Mouse (Mus musculus) midbrain, embryonic 13.5 days (tissue): ENCODE results near the gene Nufip2. TPM values are rescaled to one million over a fixed set of nuclear protein-coding genes. Genes with fewer than 3 reads are reported as not detected.
"Not testable (repeated sequence)": the region's sequence is repeated elsewhere in the genome, so short reads cannot be mapped to it uniquely, and the experiment has no call there.

ENCODE experiments used
- ATAC-seq: fragments of 200-750 bp; cut with Nextera tagmentation; 2 replicates; pipeline ENCODE4 v1.8.0; 2017; ENCODE audit warnings: mild to moderate bottlenecking, moderate TSS enrichment, moderate library complexity
- H3K27ac ChIP-seq: fragments of 300-500 bp; sonication (generic); 2 replicates; pipeline ENCODE4 v1.5.1; 2015; ENCODE audit warnings: inconsistent platforms, mild to moderate bottlenecking, moderate library complexity
- H3K27me3 ChIP-seq: fragments of 300-500 bp; sonication (generic); 2 replicates; pipeline ENCODE4 v1.6.1; 2015; ENCODE audit warnings: mild to moderate bottlenecking, inconsistent platforms
- H3K36me3 ChIP-seq: fragments of 300-500 bp; sonication (generic); 2 replicates; pipeline ENCODE4 v1.6.1; 2015; ENCODE audit warnings: mild to moderate bottlenecking, inconsistent platforms
- H3K4me1 ChIP-seq: fragments of 300-500 bp; sonication (generic); replicated peaks from 2 replicates; pipeline ENCODE4 v1.6.1; 2015; ENCODE audit warnings: inconsistent platforms
- H3K4me2 ChIP-seq: fragments of 300-500 bp; sonication (generic); replicated peaks from 2 replicates; pipeline ENCODE4 v1.6.1; 2015; ENCODE audit warnings: moderate library complexity, mild to moderate bottlenecking, inconsistent platforms
- H3K4me3 ChIP-seq: fragments of 300-500 bp; sonication (generic); replicated peaks from 2 replicates; pipeline ENCODE4 v1.5.1; 2015; ENCODE audit warnings: mild to moderate bottlenecking, inconsistent platforms
- H3K9ac ChIP-seq: fragments of 300-500 bp; sonication (generic); replicated peaks from 2 replicates; pipeline ENCODE4 v1.6.1; 2015; ENCODE audit warnings: mild to moderate bottlenecking, inconsistent platforms
- H3K9me3 ChIP-seq: fragments of 300-500 bp; sonication (generic); 2 replicates; pipeline ENCODE4 v1.6.1; 2016; ENCODE audit warnings: mild to moderate bottlenecking, inconsistent platforms
- WGBS: fragments of 180-500 bp; shearing (Covaris S2); methylation state at CpG from one replicate; pipeline ENCODE4 v1.1.7; 2015; 5-methylcytosine and 5-hydroxymethylcytosine counted together
- polyA plus RNA-seq: library from polyadenylated mRNA; unstranded; fragments of >200 nt; fragmentation: Nextera tagmentation; extraction: Ambion mirVana; gene quantifications from 2 replicates; pipeline ENCODE4 v1.2.1, GENCODE M21; 2015

The Nufip2 gene
- polyA plus RNA-seq, 1 experiment from 2014 or later = 4.9 TPM

DNA sequence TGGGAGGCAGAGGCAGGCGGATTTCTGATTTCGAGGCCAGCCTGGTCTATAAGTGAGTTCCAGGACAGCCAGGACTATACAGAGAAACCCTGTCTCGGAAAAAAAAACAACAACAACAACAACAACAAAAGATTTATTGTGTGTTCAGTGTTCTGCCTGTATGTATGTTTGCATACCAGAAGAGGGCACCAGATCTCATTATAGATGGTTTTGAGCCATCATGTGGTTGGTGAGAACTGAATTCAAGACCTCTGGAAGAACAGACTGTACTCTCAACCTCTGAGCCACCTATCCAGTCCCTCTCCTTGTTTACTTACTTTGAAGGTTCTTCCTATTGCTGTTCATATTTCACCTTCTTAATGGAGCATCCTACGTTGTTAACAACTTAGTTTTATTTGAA is 35.4 kb downstream of the Nufip2 start:
- no peak overlapping the region for H3K27ac ChIP-seq
- whole genome bisulfite sequencing = 90% methylated on average over 4 of the region's 4 CpGs
- no peaks in the 10 kb centered on the region for H3K9me3 ChIP-seq
- no peak overlapping the region for H3K4me2 ChIP-seq
- H3K4me1 ChIP-seq = peaks cover 6% of the 10 kb centered on the region
- H3K4me3 ChIP-seq = no peak overlapping the region
- ATAC-seq = no peak
- no peaks in the 10 kb centered on the region for H3K36me3 ChIP-seq
- no peak overlapping the region for H3K9ac ChIP-seq
- no peaks in the 10 kb centered on the region for H3K27me3 ChIP-seq

DNA sequence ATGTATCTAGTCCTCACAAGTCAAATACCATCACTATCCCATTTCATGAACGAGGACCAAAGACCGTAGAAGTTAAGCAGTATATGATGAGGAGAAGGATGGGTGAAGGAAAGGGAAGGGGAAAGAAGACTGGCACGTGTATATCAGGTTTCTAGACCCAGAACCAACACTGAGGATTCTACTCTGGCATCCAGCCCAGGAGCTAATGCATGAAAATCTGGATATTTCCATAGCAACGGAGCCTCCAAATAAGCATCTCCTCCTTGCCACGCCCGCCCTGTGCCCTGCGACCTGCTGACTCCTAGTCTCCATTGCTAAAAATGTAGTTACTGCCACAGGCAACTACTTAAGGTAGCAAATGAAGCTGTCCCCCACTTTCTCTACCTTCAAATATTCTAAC is 38.8 kb downstream of the Nufip2 start:
- H3K9ac ChIP-seq = no peak overlapping the region
- no peak for ATAC-seq
- 74% methylated on average over 7 of the region's 7 CpGs for WGBS
- no peaks in the 10 kb centered on the region for H3K9me3 ChIP-seq
- no peaks in the 10 kb centered on the region for H3K27me3 ChIP-seq
- H3K36me3 ChIP-seq = no peaks in the 10 kb centered on the region
- H3K4me1 ChIP-seq = peaks cover 11% of the 10 kb centered on the region
- H3K4me2 ChIP-seq = no peak overlapping the region
- no peak overlapping the region for H3K27ac ChIP-seq
- no peak overlapping the region for H3K4me3 ChIP-seq

DNA sequence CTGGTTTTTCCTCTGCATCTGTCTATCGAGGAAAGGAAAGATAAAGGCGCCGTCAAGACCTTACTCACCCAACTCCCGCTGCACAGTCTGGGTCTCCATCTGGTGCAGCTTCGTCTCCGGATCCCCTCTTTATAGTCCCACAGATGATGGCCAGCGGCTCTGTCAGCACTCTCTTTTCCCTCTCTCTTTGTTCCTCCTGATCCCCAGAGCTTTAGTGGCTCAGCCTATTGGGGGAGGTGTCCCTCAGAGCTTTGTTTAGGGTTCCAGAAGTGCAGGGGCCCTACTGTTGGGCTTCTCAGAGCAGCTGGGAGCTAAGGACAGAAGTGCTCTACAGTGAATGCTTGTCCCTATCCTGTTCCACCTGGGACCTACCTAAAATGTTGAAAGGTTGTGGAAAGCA is 39.2 kb downstream of the Nufip2 start, which contains the start of gene Cryba1:
Gene Cryba1 (minus strand): TSS at position 101 of the 400 bp plus-strand sequence.
- Histone ChIP-seq H3K36me3 (no peaks in the 10 kb centered on the region), H3K27ac (no peak within 1 kb of the TSS), H3K4me3 (no peak within 1 kb of the TSS), H3K9me3 (no peaks in the 10 kb centered on the region), H3K4me2 (no peak within 1 kb of the TSS), H3K9ac (no peak within 1 kb of the TSS), H3K27me3 (no peaks in the 10 kb centered on the region), H3K4me1 (peaks cover 11% of the 10 kb centered on the region)
- WGBS = 37% methylated on average over 7 of the region's 7 CpGs
- ATAC-seq = no peak

DNA sequence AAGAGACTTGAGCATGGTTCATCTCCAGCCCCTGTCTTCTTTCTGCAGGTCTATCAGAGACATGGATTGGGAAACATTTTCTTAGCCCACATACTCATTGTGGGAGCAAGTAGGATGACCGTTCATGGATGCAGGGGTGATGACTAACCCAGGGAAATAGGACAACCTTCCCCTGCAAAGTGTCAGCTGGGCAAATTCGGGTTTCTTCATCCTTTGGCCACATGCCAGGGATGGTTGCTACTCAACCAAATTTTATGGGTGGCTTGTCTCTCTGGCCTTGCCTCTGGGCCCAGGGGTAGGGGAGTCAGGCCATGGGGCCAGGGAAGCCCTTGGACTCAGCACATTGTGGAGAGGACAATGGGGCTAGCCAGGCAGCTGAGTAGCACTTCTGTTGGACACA is 42.6 kb downstream of the Nufip2 start:
- WGBS = 56% methylated on average over 2 of the region's 2 CpGs
- Histone ChIP-seq H3K4me1 (peaks cover 11% of the 10 kb centered on the region), H3K4me3 (no peak overlapping the region), H3K36me3 (no peaks in the 10 kb centered on the region), H3K27ac (no peak overlapping the region), H3K9me3 (no peaks in the 10 kb centered on the region), H3K27me3 (no peaks in the 10 kb centered on the region), H3K9ac (no peak overlapping the region; the same call in 1 of the 2 replicates), H3K4me2 (no peak overlapping the region)
- ATAC-seq = no peak

DNA sequence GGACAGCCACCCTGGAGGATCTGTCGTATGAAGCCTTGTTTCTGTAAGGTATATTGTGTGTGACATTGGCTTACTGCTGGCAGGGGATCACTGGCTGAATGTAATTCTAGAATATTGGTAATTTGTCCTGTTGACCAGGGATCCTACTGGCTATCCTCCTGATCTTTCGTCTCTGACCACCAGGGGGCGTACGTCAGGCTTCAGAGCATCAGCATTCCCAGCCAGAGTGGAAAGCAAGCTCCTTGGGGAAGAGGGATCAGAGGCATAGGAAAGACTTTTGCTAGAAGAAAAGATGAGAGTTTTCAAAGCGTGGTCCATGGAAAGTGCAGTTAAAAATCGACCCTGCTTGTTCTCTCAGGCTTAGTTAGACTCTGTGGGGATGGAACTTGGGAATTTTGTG is 51.3 kb downstream of the Nufip2 start:
- under 1% methylated on average over 6 of the region's 6 CpGs for WGBS
- no peaks in the 10 kb centered on the region for H3K9me3 ChIP-seq

DNA sequence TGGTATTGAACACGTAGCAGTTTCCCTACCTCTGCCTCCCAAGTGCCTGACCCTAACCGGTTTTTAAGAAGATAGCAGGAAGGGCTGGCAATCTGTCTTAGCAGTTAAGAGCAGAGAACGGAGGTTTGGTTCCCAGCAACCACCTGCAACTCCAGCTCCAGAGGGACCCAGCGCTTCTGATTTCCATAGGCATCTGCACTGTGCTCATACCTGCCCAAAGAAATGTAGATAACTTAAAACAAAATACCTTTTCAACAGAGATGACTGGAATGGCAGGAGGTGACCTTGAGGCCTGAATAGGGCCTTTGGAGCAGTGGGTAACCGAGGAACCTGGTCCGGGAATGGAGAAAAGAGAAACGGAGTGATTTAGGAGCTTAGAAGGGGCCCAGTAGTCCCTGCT is 52.6 kb downstream of the Nufip2 start:
- H3K4me3 ChIP-seq = no peak overlapping the region
- H3K4me1 ChIP-seq = no peaks in the 10 kb centered on the region
- H3K27ac ChIP-seq = no peak overlapping the region
- ATAC-seq = no peak
- 53% methylated on average over 7 of the region's 7 CpGs for WGBS
- H3K36me3 ChIP-seq = no peaks in the 10 kb centered on the region
- H3K27me3 ChIP-seq = no peaks in the 10 kb centered on the region
- no peak overlapping the region for H3K4me2 ChIP-seq
- no peak overlapping the region for H3K9ac ChIP-seq
- H3K9me3 ChIP-seq = no peaks in the 10 kb centered on the region

More for the DNA sequence above, 51.3 kb downstream of the Nufip2 start:
- Histone ChIP-seq H3K36me3 (no peaks in the 10 kb centered on the region), H3K27me3 (no peaks in the 10 kb centered on the region), H3K27ac (no peak overlapping the region; the same call in 1 of the 2 replicates), H3K4me1 (no peaks in the 10 kb centered on the region), H3K9ac (no peak overlapping the region), H3K4me3 (no peak overlapping the region), H3K4me2 (no peak overlapping the region)
- no peak for ATAC-seq

DNA sequence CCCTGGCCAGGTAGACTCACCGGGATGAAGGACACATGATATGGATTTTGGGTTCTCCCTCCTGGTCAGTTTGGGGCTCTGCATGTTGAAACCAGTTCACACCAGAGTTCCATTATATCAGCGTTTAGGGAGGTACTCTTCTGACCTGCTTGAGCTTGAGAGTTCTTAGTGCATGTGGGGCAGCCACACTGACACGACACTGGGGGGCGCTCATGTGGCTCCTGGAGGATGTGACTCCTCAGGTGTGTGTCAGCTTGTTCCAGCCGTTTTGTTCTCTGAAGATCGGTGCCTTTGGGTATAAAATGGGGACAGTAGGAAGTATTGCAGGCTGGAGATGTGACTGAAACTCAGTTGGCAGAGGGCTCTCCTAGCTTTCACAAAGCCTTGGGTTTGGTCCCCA is 58.0 kb downstream of the Nufip2 start:
- H3K9ac ChIP-seq = no peak overlapping the region
- H3K27me3 ChIP-seq = no peaks in the 10 kb centered on the region
- H3K4me2 ChIP-seq = no peak overlapping the region
- no peak for ATAC-seq
- H3K4me3 ChIP-seq = no peak overlapping the region
- H3K27ac ChIP-seq = no peak overlapping the region
- 39% methylated on average over 6 of the region's 6 CpGs for WGBS
- H3K4me1 ChIP-seq = no peaks in the 10 kb centered on the region
- no peaks in the 10 kb centered on the region for H3K36me3 ChIP-seq
- H3K9me3 ChIP-seq = no peaks in the 10 kb centered on the region

DNA sequence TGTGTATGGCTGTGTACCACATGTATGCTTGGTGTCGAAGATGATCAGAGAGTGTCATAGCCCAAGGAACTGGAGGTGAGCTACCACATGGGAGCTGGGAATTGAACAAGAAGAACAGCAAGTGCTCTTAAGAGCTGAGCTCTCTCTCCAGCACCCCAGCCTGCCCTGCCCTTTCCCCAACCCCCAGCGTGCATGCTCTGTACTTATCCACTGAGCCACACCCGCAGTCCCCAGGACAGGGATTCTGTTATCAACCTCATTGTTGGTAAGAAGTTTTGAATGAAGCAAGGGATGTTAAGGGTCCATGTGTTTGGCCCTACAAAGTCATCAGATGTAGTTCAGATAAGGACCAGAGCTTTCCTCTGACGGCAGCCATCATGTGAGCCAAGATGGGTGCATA is 60.7 kb downstream of the Nufip2 start:
- 92% methylated on average over 4 of the region's 4 CpGs for WGBS
- no peaks in the 10 kb centered on the region for H3K4me1 ChIP-seq
- H3K4me3 ChIP-seq = no peak overlapping the region
- H3K27ac ChIP-seq = no peak overlapping the region
- ATAC-seq = no peak
- H3K27me3 ChIP-seq = no peaks in the 10 kb centered on the region
- H3K9ac ChIP-seq = no peak overlapping the region
- no peaks in the 10 kb centered on the region for H3K9me3 ChIP-seq
- no peaks in the 10 kb centered on the region for H3K36me3 ChIP-seq
- H3K4me2 ChIP-seq = no peak overlapping the region

DNA sequence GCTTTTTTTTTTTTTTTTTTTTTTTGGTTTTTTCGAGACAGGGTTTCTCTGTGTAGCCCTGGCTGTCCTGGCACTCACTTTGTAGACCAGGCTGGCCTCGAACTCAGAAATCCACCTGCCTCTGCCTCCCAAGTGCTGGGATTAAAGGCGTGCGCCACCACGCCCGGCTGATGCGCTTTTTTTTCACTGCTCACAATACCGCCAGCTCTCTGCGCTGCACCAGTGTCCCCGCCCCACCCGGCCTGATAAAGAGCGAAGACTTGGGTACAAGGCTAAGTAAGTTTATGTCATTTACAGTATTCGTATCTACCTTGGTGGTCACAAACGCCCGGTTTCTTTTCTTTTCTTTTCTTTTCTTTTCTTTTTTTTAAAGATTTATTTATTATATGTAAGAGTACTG is 61.1 kb downstream of the Nufip2 start:
- WGBS = 94% methylated on average over 14 of the region's 15 CpGs
- not testable (repeated sequence) for H3K27me3 ChIP-seq, H3K4me3 ChIP-seq, H3K9ac ChIP-seq, ATAC-seq, H3K4me1 ChIP-seq, H3K4me2 ChIP-seq, H3K9me3 ChIP-seq, H3K36me3 ChIP-seq, H3K27ac ChIP-seq

DNA sequence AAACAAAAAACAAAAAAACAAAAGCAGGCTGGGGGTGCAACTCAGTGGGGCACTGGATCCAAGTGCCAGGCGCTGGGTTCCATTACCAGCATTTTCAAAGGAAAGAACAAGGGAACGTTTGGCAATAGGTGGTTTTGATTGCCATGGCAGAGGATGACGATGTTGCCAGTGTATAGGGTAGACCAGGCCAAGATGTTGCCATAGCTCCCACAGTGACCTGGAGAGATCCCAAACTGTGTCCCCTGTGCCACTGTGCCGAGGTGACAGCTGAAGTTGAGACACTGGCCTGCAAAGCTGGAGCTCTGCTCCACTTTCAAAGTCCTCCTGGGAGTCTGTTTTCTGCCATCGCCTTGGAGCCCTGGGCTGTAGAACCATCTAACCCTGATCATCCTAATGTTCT is 63.0 kb downstream of the Nufip2 start:
- Histone ChIP-seq H3K4me2 (no peak overlapping the region), H3K4me3 (no peak overlapping the region), H3K4me1 (no peaks in the 10 kb centered on the region), H3K36me3 (no peaks in the 10 kb centered on the region), H3K27me3 (no peaks in the 10 kb centered on the region), H3K9me3 (no peaks in the 10 kb centered on the region), H3K9ac (no peak overlapping the region), H3K27ac (no peak overlapping the region)
- no peak for ATAC-seq
- WGBS = 89% methylated on average over 5 of the region's 5 CpGs

DNA sequence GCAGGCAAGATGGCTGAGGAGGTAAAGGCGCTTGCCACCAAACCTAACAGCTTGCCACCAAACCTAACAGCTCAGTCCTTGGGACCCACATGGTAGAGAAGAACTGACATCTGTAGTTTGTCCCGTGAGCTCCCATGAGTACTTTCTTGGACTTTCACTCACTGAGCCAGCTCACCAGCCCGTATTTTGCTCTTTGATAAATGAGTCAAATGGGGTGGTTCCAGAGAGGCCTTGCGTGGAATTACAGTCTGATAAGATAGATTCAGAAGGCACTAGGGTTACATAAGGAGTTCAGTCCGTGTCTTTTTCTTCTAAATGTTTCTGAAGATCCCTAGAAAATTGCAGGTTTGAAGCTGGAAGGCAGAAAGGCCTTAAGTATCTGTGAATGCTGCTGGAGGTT is 66.6 kb downstream of the Nufip2 start:
- H3K4me1 ChIP-seq = no peaks in the 10 kb centered on the region
- 83% methylated on average over 5 of the region's 5 CpGs for WGBS
- H3K27me3 ChIP-seq = no peaks in the 10 kb centered on the region
- no peaks in the 10 kb centered on the region for H3K36me3 ChIP-seq
- no peak for ATAC-seq
- no peaks in the 10 kb centered on the region for H3K9me3 ChIP-seq
- H3K4me2 ChIP-seq = no peak overlapping the region
- H3K9ac ChIP-seq = no peak overlapping the region
- no peak overlapping the region for H3K27ac ChIP-seq
- H3K4me3 ChIP-seq = no peak overlapping the region

DNA sequence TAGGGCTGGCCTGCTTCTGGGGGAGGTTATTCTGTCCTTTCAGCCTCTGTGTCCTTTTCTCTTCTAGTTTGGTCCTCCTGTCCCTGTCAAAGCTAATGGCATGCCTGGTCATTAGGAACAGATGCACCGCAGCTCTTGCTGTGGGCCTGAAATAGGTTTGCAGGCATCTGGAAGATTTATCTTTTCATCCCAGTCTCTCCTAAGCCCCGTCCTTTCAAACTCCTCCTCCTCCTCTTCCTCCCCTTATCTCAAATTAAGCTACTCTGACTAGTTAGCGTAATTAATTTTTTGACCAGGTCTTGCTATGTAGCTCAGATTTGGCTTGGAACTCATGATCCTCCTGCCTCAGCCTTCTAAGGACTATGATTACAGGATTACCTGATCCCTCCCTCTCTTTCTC is 67.5 kb downstream of the Nufip2 start:
- no peaks in the 10 kb centered on the region for H3K36me3 ChIP-seq

DNA sequence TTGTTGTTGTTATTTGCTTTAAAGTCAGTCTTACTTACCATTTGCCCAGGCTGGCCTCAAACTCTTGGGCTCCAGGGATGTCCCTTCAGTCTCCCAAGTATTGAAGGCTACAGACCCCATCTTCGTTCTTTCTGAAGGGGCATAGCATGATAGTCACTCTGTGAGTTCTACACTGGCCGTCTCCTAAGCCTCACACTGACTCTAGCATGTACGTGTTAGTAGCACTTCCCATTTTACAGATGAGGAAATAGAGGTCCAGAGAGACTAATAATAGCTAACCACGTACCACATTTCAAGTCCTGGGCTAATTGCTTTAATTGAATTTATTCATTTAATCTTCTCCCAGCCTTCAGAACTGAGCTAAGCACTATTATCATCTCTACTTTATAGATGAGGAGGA is 74.1 kb downstream of the Nufip2 start:
- Histone ChIP-seq H3K9ac (no peak overlapping the region), H3K27ac (no peak overlapping the region), H3K4me2 (no peak overlapping the region), H3K4me1 (peaks cover 23% of the 10 kb centered on the region), H3K36me3 (no peaks in the 10 kb centered on the region), H3K4me3 (no peak overlapping the region), H3K9me3 (no peaks in the 10 kb centered on the region), H3K27me3 (0 out of 2 replicates have a peak, but pooled peaks cover 3% of the 10 kb centered on the region)
- 86% methylated on average over 4 of the region's 4 CpGs for WGBS
- ATAC-seq = no peak

More for the DNA sequence above, 67.5 kb downstream of the Nufip2 start:
- 82% methylated on average over 3 of the region's 3 CpGs for WGBS
- H3K4me2 ChIP-seq = no peak overlapping the region
- H3K4me1 ChIP-seq = peaks cover 4% of the 10 kb centered on the region; the same call in 1 of the 2 replicates
- no peak overlapping the region for H3K9ac ChIP-seq
- H3K27ac ChIP-seq = no peak overlapping the region
- no peak overlapping the region for H3K4me3 ChIP-seq
- ATAC-seq = no peak
- H3K9me3 ChIP-seq = no peaks in the 10 kb centered on the region
- no peaks in the 10 kb centered on the region for H3K27me3 ChIP-seq
